Mouse (Mus musculus): Measurements from ENCODE around the gene Mcm6.
A peak's percentile ranks its signal among the peaks of the same experiment; 100 is the strongest.

GRCm38 (mm10) chr1:128368732-128369441 is 9.4 kb upstream of the Mcm6 start:
- TF ChIP-seq POLR2A (IDR thresholded peaks at IDR 0.05; ENCODE audit: borderline replicate concordance, extremely low read depth, low read depth, low read length) (no peak), CTCF (IDR thresholded peaks at IDR 0.05; ENCODE audit: insufficient read depth, low read length) (peak; percentile 31)

All from lung, adult 2 months (tissue).